26 mouse cellular contexts compared by ENCODE assay signal in genomic region chr19:43915431-43915830, GRCm38 (mm10). TPM values are rescaled to one million over a fixed set of nuclear protein-coding genes. Genes with fewer than 3 reads are reported as not detected.
DNase-seq lines count a peak whose midpoint lies in the region; ATAC-seq and TF ChIP-seq lines count a peak whose summit lies in the region.
"Had no signal": no experiment of that assay in that cellular context is flagged by ENCODE, and none has a peak within 500 bp of the region (broad histone marks: within the 10 kb centered on the region; RNA-seq: fewer than 3 reads in every experiment).

No protein-coding gene starts in this region.

- no peak for TF ChIP-seq CTCF in small intestine, adult 2 months (IDR thresholded peaks at IDR 0.05; ENCODE audit: extremely low read depth, insufficient read length, insufficient replicate concordance, low read depth, low read length)

- H3K27ac ChIP-seq in kidney, embryonic 16.5 days (ENCODE audit: low read length), result no peak overlapping the region
- H3K27ac ChIP-seq in kidney, embryonic 15.5 days, result no peak overlapping the region
- H3K27ac ChIP-seq in small intestine, adult 2 months (ENCODE audit: insufficient read depth, low read depth, low read length), result peak overlapping the region; percentile 57
- H3K27ac ChIP-seq: forebrain, embryonic 10.5 days; forebrain, embryonic 13.5 days; heart, adult 2 months; heart, embryonic 10.5 days; heart, embryonic 13.5 days; hindbrain, embryonic 15.5 days had no signal

- TF ChIP-seq POLR2A in small intestine, adult 2 months (IDR thresholded peaks at IDR 0.05; ENCODE audit: low read depth, low read length), result no peak

- H3K27me3 ChIP-seq in kidney, embryonic 16.5 days (ENCODE audit: insufficient read depth, low read length), result no peaks in the 10 kb centered on the region
- no peaks in the 10 kb centered on the region for H3K27me3 ChIP-seq in kidney, embryonic 15.5 days
- H3K27me3 ChIP-seq in small intestine, adult 2 months (ENCODE audit: control insufficient read depth, insufficient read depth, low read length), result no peaks in the 10 kb centered on the region
- H3K27me3 ChIP-seq: forebrain, embryonic 13.5 days; heart, embryonic 13.5 days; hindbrain, embryonic 15.5 days had no signal

- H3K4me1 ChIP-seq in kidney, embryonic 16.5 days (ENCODE audit: insufficient read depth, low read length), result peaks cover 18% of the 10 kb centered on the region
- H3K4me1 ChIP-seq in kidney, embryonic 15.5 days, result peaks cover 40% of the 10 kb centered on the region
- H3K4me1 ChIP-seq in small intestine, adult 2 months (ENCODE audit: control insufficient read depth, insufficient read depth, insufficient read length, low read length), result peaks cover 25% of the 10 kb centered on the region

- peak; percentile 35 for DNase-seq in kidney, adult 18-20 months
- peak; percentile 21 to 56 for DNase-seq in kidney, postnatal 25 days
- DNase-seq in NIH3T3 (ENCODE audit: low read depth), result peak; percentile 63
- DNase-seq in layer of hippocampus, adult 9-11 months, result no peak
- no peak for DNase-seq in testis, postnatal 14 days (ENCODE audit: low spot score)
- DNase-seq: adrenal gland, postnatal 10 days; adrenal gland, postnatal 36 days; cerebellum, adult 18-20 months; cerebellum, adult 9-10 months; cerebellum, postnatal 14 days; gastrocnemius, postnatal 10 days; gastrocnemius, postnatal 36 days; heart, adult 2 months; heart, postnatal 14 days; heart, postnatal 4 days had no signal

- no peak overlapping the region for H3K4me3 ChIP-seq in kidney, embryonic 16.5 days (ENCODE audit: low read length)
- H3K4me3 ChIP-seq in kidney, embryonic 15.5 days (replicated peaks), result no peak overlapping the region
- no peak overlapping the region for H3K4me3 ChIP-seq in small intestine, adult 2 months (ENCODE audit: low read depth, low read length)
- H3K4me3 ChIP-seq: forebrain, embryonic 10.5 days; forebrain, embryonic 13.5 days; heart, adult 2 months; heart, embryonic 10.5 days; heart, embryonic 13.5 days; hindbrain, embryonic 15.5 days had no signal

- WGBS in kidney, embryonic 16.5 days, result 62% methylated on average over 9 of the region's 9 CpGs
- WGBS in kidney, embryonic 15.5 days, result 56% methylated on average over 9 of the region's 9 CpGs
- WGBS in small intestine, adult 2 months, result 40% methylated on average over 9 of the region's 9 CpGs

- no peak overlapping the region for H3K9ac ChIP-seq in kidney, embryonic 16.5 days (replicated peaks; ENCODE audit: low read length)
- no peak overlapping the region for H3K9ac ChIP-seq in kidney, embryonic 15.5 days
- H3K9ac ChIP-seq: forebrain, embryonic 13.5 days; heart, embryonic 13.5 days; hindbrain, embryonic 15.5 days had no signal

- peaks cover 9% of the 10 kb centered on the region; the same call in 1 of the 2 replicates for H3K36me3 ChIP-seq in kidney, embryonic 16.5 days (ENCODE audit: insufficient read depth, low read length)
- H3K36me3 ChIP-seq in kidney, embryonic 15.5 days, result peaks cover 16% of the 10 kb centered on the region
- H3K36me3 ChIP-seq in small intestine, adult 2 months (ENCODE audit: control insufficient read depth, insufficient read depth, low read length), result peaks cover 7% of the 10 kb centered on the region
- H3K36me3 ChIP-seq: hindbrain, embryonic 15.5 days had no signal

- no peak for ATAC-seq in kidney, embryonic 16.5 days (ENCODE audit: low FRiP score, low TSS enrichment)
- ATAC-seq in kidney, embryonic 15.5 days (replicated peaks; ENCODE audit: low FRiP score), result no peak
- ATAC-seq: activated CD4-positive, CD25-positive, alpha-beta regulatory T cell, adult 4 months; CD4-positive, CD25-positive, alpha-beta regulatory T cell, adult 4 months; forebrain, embryonic 13.5 days; forebrain, embryonic 16.5 days had no signal

- no peaks in the 10 kb centered on the region for H3K9me3 ChIP-seq in kidney, embryonic 16.5 days (ENCODE audit: low read length)
- H3K9me3 ChIP-seq in kidney, embryonic 15.5 days (replicated peaks), result no peaks in the 10 kb centered on the region
- H3K9me3 ChIP-seq: forebrain, embryonic 10.5 days; forebrain, embryonic 13.5 days; heart, embryonic 10.5 days; heart, embryonic 13.5 days; hindbrain, embryonic 15.5 days had no signal

- no peak overlapping the region for H3K4me2 ChIP-seq in kidney, embryonic 16.5 days (replicated peaks; ENCODE audit: low read depth, low read length)
- no peak overlapping the region for H3K4me2 ChIP-seq in kidney, embryonic 15.5 days
- H3K4me2 ChIP-seq: forebrain, embryonic 13.5 days; heart, embryonic 13.5 days; hindbrain, embryonic 15.5 days had no signal

RNA-seq across cellular contexts. Expression of gene Dnmbp, which starts 24.6 kb away (rescaled TPM):
- 25.4 and 28.6 TPM in 2 replicates for polyA plus RNA-seq in kidney, embryonic 16.5 days (2015; fragmentation: Nextera tagmentation; extraction: Ambion mirVana)
- polyA plus RNA-seq in kidney, embryonic 15.5 days (2015; fragmentation: Nextera tagmentation; extraction: Ambion mirVana), result 23.7 and 24.4 TPM in 2 replicates
- polyA plus RNA-seq in small intestine, adult 2 months (2012; rRNA removed), result 19.4 and 53.4 TPM in 2 replicates

Comparison
In these comparisons a context has a peak if more than half of its experiments do, and no peak if none do; other contexts are left out.
1. DNase-seq: peak in kidney, adult 18-20 months (single experiment), kidney, postnatal 25 days (2 of 2) and NIH3T3 (single experiment); none in layer of hippocampus, adult 9-11 months (single experiment) and testis, postnatal 14 days (single experiment).